Mouse (Mus musculus): ENCODE measurements at regions not wholly inside any gene's neighbourhood (a gene's known extent, or its start where the extent isn't known, plus 50 kb on each side); places are given as distances from the start of the nearest gene placed in this dataset.

DNA sequence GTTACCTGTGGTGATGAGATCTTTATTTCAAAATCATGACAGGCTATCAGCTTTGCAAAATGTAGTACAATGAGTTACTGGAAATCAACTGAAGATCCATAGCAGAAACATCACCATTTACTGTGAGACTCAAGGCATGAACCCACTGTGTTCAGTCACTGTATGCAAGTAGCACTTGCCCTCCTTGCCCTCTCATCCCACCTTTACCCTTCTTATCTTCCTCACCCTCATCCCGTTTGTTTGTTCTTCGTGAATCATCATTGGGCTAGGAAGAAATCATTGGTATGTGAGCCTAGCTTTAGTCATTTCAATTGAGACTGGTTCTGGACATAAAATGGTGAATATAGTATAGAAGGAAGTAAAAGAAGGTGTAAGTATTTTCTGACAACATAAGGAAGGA is 223.6 kb downstream of the Gm5447 start:
- H3K4me1 ChIP-seq: no peaks in the 10 kb centered on the region
- H3K9me3 ChIP-seq (replicated peaks): no peaks in the 10 kb centered on the region
- no peak for ATAC-seq

DNA sequence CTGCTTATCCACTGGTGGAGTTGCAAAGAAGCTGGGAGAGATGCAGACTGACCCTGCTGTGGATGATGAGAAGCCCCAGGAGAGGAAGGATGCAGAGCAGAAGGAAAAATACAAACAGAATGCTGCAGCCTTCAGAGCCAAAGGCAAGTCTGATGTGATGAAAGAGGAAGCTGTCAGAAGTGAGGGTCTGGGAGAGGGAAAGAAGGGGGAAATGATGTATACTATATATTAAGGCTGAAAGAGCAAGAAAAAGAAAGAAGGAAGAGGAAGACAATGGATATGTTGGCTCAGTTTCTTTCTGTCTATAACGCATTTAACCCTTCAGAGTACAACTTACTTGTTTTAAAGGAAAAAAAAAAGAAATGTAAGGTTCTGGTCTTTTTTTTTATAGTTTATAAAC is 225.4 kb downstream of the Gm5447 start:
- H3K27me3 ChIP-seq (replicated peaks): no peaks in the 10 kb centered on the region
- no peaks in the 10 kb centered on the region for H3K9me3 ChIP-seq (replicated peaks)
- WGBS (ENCODE audit: insufficient replicate concordance): 47% methylated on average over 1 of the region's 1 CpGs
- H3K4me2 ChIP-seq: no peak overlapping the region
- no peak overlapping the region for H3K27ac ChIP-seq
- no peaks in the 10 kb centered on the region for H3K36me3 ChIP-seq
- no peaks in the 10 kb centered on the region for H3K4me1 ChIP-seq
- H3K4me3 ChIP-seq: no peak overlapping the region
- no peak overlapping the region for H3K9ac ChIP-seq
- ATAC-seq: no peak

More for the DNA sequence above, 223.6 kb downstream of the Gm5447 start:
- Histone ChIP-seq H3K4me3 (no peak overlapping the region), H3K27me3 (replicated peaks) (no peaks in the 10 kb centered on the region), H3K9ac (no peak overlapping the region), H3K27ac (no peak overlapping the region), H3K4me2 (no peak overlapping the region), H3K36me3 (no peaks in the 10 kb centered on the region)
- 38% methylated on average over 2 of the region's 2 CpGs for WGBS (ENCODE audit: insufficient replicate concordance)

DNA sequence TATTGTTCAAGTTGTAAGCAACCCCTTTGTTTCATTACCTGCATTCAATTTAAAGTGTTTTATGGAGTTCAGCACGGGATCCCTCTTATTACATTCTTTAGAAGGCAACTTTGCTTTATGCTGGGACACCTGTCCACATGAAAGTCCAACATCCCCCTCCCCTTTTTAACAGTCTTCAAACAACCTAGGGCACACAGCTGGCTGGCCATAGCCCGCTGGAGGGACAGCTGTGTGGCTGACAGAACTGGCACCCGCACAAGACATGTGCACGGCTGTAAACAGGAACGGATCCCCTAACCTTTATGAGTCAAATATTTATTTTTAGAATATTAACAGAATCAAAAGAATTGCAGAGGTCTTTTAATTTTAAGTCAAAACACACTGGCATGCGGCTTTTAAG is 230.1 kb downstream of the Gm5447 start:
- H3K9ac ChIP-seq: no peak overlapping the region
- WGBS (ENCODE audit: insufficient replicate concordance): 65% methylated on average over 6 of the region's 6 CpGs
- ATAC-seq: no peak
- no peaks in the 10 kb centered on the region for H3K27me3 ChIP-seq (replicated peaks)
- H3K4me3 ChIP-seq: no peak overlapping the region
- no peak overlapping the region for H3K4me2 ChIP-seq
- no peak overlapping the region for H3K27ac ChIP-seq
- H3K9me3 ChIP-seq (replicated peaks): no peaks in the 10 kb centered on the region
- no peaks in the 10 kb centered on the region for H3K4me1 ChIP-seq
- H3K36me3 ChIP-seq: no peaks in the 10 kb centered on the region

DNA sequence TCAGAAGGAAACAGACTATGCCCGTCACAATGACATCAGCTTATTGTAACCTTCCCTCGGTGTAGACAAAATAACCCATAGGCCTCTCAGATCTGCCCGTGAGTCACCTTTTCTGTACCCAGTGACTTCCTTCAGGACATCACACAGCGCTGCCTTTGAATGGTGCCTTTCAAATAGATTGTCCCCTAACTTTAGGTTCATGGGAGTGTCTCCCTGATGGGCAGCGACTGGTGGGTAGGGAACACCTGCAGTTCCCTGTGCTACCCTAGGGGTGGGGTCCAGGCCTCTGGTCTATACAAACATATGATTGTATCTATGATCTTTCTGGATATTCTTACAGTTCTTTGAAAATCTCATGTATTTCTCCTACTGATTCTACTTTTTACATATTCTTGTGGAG is 232.4 kb downstream of the Gm5447 start:
- no peak for ATAC-seq
- no peaks in the 10 kb centered on the region for H3K9me3 ChIP-seq (replicated peaks)

DNA sequence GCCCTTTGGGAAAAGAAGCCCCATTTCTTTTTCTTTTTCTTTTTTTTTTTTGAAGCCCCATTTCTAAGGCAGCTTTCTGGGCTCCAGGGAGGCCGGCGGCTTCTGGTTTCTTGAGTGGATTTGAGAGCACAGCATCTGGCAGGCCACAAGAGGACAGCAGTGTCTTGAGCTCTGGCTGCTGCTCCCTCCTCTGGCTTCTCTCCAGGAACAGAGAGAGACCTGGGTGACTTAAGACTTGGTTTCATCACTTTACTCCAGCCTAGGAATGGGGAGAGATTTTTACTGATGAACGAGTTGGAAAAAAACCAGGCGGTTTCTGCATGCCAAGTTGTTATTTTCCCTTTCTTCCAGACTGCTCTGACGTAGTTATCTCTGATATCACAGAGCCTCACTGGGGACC is 233.7 kb downstream of the Gm5447 start:
- no peaks in the 10 kb centered on the region for H3K4me1 ChIP-seq
- no peak overlapping the region for H3K27ac ChIP-seq
- H3K9me3 ChIP-seq (replicated peaks): no peaks in the 10 kb centered on the region
- WGBS (ENCODE audit: insufficient replicate concordance): 40% methylated on average over 5 of the region's 5 CpGs
- H3K27me3 ChIP-seq (replicated peaks): no peaks in the 10 kb centered on the region
- H3K4me2 ChIP-seq: no peak overlapping the region
- H3K36me3 ChIP-seq: no peaks in the 10 kb centered on the region
- H3K4me3 ChIP-seq: no peak overlapping the region
- H3K9ac ChIP-seq: no peak overlapping the region
- ATAC-seq: no peak

More for the DNA sequence above, 232.4 kb downstream of the Gm5447 start:
- H3K27me3 ChIP-seq (replicated peaks): no peaks in the 10 kb centered on the region
- H3K27ac ChIP-seq: no peak overlapping the region
- H3K4me2 ChIP-seq: no peak overlapping the region
- no peak overlapping the region for H3K4me3 ChIP-seq
- H3K9ac ChIP-seq: no peak overlapping the region
- H3K36me3 ChIP-seq: no peaks in the 10 kb centered on the region
- H3K4me1 ChIP-seq: no peaks in the 10 kb centered on the region
- 51% methylated on average over 5 of the region's 5 CpGs for WGBS (ENCODE audit: insufficient replicate concordance)

DNA sequence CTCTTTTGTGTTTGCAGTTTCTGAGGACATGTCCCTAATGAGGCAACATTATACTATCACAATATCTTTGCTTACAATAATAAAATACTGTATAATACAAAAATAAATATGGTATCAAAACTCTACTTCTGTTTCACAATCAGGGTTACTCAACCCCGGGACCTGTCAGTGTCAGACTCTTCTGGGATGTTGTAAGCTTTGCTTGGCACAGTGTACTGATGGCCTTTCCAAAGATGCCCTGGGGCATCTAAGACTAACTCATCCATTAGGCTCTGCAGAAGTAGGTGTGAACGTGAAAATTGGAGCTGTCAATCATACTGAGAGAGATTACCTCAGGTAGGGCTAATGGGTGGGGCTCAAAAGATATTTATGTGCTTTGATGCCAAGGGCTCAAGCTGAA is 249.0 kb downstream of the Gm5447 start:
- Histone ChIP-seq H3K4me3 (no peak overlapping the region), H3K27ac (no peak overlapping the region), H3K4me1 (no peaks in the 10 kb centered on the region), H3K4me2 (no peak overlapping the region), H3K9me3 (replicated peaks) (no peaks in the 10 kb centered on the region), H3K27me3 (replicated peaks) (no peaks in the 10 kb centered on the region), H3K9ac (no peak overlapping the region), H3K36me3 (no peaks in the 10 kb centered on the region)
- 62% methylated on average over 2 of the region's 2 CpGs for WGBS (ENCODE audit: insufficient replicate concordance)
- no peak for ATAC-seq

DNA sequence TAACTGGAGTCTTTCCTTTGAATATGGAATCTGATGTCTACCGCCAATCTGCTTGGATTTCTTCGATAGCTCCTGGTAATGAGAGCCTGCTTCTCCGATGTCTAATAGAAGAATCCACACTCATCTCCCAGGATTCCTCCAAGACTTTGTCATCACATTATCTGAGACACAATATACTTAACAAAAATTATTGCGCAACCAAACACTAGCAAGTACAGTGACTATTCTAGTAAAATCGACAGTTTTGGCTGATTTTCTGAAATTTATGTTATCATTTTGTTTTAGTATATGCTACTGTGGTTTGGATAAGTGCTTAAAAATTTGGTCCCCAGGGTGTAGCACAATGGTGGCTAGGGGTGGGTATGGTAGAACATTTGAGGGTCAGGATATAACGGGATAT is 266.5 kb downstream of the Gm5447 start:
- Histone ChIP-seq H3K9me3 (replicated peaks) (no peaks in the 10 kb centered on the region), H3K4me1 (no peaks in the 10 kb centered on the region), H3K4me2 (no peak overlapping the region), H3K4me3 (no peak overlapping the region), H3K9ac (no peak overlapping the region), H3K27me3 (replicated peaks) (no peaks in the 10 kb centered on the region), H3K27ac (no peak overlapping the region), H3K36me3 (no peaks in the 10 kb centered on the region)
- 77% methylated on average over 6 of the region's 6 CpGs for WGBS (ENCODE audit: insufficient replicate concordance)
- ATAC-seq: no peak

DNA sequence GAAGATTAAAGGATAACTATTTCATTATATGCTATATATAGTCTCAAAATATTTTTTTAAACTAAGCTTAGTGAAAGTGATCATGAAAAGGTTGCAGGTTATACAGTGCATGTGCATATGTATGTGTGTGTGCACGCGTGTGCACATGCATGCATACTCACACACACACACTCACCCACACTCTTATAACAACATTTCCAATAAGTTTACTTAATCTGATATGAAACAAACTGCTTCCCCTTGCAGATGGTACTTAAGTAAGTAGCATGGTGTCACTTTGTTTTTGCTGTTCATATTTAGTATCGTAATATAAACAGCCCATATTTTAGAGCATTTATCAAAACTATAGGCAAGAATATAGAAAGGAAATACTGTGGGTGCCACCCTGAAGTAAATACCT is 275.0 kb downstream of the Gm5447 start:
- Histone ChIP-seq H3K9me3 (replicated peaks) (no peaks in the 10 kb centered on the region), H3K4me1 (no peaks in the 10 kb centered on the region), H3K36me3 (no peaks in the 10 kb centered on the region), H3K27ac (no peak overlapping the region), H3K4me2 (no peak overlapping the region), H3K4me3 (no peak overlapping the region), H3K9ac (no peak overlapping the region), H3K27me3 (replicated peaks) (no peaks in the 10 kb centered on the region)
- 90% methylated on average over 3 of the region's 3 CpGs for WGBS (ENCODE audit: insufficient replicate concordance)
- ATAC-seq: no peak

DNA sequence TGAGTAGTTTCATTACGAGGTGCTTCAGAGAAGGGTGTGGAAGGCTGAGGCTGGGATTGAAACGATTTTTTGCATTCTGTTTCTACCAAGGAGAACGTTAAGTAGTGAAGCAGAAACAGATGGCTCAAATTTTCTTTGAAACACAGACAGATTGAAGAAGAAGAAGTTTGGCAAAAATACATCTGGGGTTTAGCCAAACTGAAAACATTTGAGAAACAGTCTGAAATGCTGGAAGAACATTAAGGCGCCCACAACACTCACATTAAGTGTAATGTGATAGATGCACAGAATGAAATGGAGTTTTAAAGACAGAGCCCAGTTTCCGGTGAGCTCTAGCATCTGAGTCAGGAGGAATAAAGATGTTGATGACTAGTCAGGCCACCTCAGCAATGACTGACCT is 275.5 kb downstream of the Gm5447 start:
- no peaks in the 10 kb centered on the region for H3K27me3 ChIP-seq (replicated peaks)
- H3K9me3 ChIP-seq (replicated peaks): no peaks in the 10 kb centered on the region
- no peak for ATAC-seq
- H3K36me3 ChIP-seq: no peaks in the 10 kb centered on the region
- no peak overlapping the region for H3K9ac ChIP-seq
- H3K4me1 ChIP-seq: no peaks in the 10 kb centered on the region
- no peak overlapping the region for H3K4me3 ChIP-seq
- H3K4me2 ChIP-seq: no peak overlapping the region
- 63% methylated on average over 5 of the region's 5 CpGs for WGBS (ENCODE audit: insufficient replicate concordance)
- H3K27ac ChIP-seq: no peak overlapping the region

DNA sequence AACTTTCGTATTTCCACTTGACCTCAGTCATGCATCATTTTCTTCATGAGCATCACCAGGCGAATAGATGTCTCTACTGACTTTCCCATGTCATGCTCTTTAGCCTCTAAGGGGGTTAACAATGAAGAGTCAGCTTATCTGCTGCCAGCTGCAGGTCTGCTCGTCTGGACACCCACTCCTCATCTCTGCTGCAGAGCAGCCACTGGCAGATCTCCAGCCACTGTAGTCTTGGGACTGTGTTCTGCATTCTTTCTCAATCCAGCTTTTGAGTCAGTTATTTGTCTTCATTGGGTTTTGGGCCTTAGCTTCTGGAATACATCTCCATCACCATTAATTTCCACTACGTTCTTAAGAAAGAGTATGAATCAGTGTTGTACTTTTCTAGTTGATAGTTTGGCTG is 280.0 kb downstream of the Gm5447 start:
- Histone ChIP-seq H3K27ac (no peak overlapping the region), H3K4me3 (no peak overlapping the region), H3K9me3 (replicated peaks) (no peaks in the 10 kb centered on the region), H3K9ac (no peak overlapping the region), H3K4me1 (no peaks in the 10 kb centered on the region), H3K36me3 (no peaks in the 10 kb centered on the region), H3K27me3 (replicated peaks) (no peaks in the 10 kb centered on the region), H3K4me2 (no peak overlapping the region)
- WGBS (ENCODE audit: insufficient replicate concordance): 55% methylated on average over 4 of the region's 4 CpGs
- ATAC-seq: no peak

DNA sequence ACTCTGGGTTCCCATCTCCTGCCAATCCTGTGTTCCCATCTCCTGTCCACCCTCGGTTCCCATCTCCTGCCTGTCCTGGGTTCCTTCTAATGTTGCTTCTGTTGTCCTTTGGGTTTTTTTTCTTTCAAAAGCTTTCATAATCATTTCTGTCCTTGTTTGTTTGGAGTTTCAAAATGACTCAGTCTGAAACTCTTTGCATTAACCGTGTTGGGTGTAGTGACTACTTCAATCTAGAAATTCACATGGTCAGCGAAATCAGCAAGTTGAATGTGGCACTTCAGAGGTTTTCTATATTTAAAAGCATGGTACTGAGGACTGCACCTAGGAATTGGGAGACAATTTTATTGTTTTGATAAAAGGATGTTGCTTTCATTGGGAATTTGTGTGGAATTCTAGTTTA is 280.7 kb downstream of the Gm5447 start:
- H3K27me3 ChIP-seq (replicated peaks): no peaks in the 10 kb centered on the region
- H3K4me3 ChIP-seq: no peak overlapping the region
- no peak overlapping the region for H3K9ac ChIP-seq
- ATAC-seq: no peak
- no peak overlapping the region for H3K27ac ChIP-seq
- WGBS (ENCODE audit: insufficient replicate concordance): 69% methylated on average over 3 of the region's 3 CpGs
- H3K4me2 ChIP-seq: no peak overlapping the region
- H3K36me3 ChIP-seq: no peaks in the 10 kb centered on the region
- H3K4me1 ChIP-seq: no peaks in the 10 kb centered on the region
- no peaks in the 10 kb centered on the region for H3K9me3 ChIP-seq (replicated peaks)

DNA sequence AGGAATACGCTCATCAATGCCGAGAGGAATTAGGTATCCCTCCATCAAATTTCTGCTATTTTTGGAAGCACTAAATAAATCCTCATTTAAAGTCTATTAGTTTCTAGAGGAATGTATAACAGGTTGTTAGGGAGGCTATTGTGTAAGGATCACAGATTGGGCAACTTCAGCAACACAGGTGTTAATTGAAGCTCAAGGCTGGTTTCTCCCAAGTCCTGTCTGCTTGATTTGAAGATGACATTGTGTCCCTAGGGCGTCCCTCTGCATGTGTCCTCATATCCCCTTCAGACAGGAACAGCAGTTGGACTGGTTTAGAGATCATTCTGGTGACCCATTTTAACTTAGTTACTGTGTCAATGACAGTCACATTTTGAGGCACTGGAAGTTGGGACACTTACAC is 281.5 kb downstream of the Gm5447 start:
- Histone ChIP-seq H3K4me2 (no peak overlapping the region), H3K4me3 (no peak overlapping the region), H3K27me3 (replicated peaks) (no peaks in the 10 kb centered on the region), H3K4me1 (no peaks in the 10 kb centered on the region), H3K9me3 (replicated peaks) (no peaks in the 10 kb centered on the region), H3K9ac (no peak overlapping the region), H3K36me3 (no peaks in the 10 kb centered on the region), H3K27ac (no peak overlapping the region)
- WGBS (ENCODE audit: insufficient replicate concordance): 70% methylated on average over 3 of the region's 3 CpGs
- ATAC-seq: no peak

DNA sequence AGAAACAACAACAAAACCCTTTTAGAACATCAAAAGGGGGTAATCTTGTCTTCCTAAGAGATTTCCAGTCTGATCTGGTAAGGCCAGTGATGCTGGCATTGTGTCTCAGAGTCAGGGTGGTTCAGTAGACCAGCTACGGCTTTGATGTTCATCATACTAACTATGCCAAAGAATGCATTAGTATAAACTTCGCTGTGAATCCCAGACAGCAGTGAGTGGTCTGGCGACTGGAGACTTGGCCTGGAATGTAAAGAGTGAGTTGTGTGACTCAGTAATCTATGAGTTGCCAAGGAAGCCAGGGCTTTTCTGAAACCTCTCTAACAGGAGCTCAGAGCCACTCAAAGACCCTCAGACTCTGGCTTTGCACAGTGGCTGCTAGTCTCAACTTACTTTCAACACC is 288.1 kb upstream of the Foxq1 start:
- no peak overlapping the region for H3K4me2 ChIP-seq
- 50% methylated on average over 3 of the region's 3 CpGs for WGBS (ENCODE audit: insufficient replicate concordance)
- H3K27me3 ChIP-seq (replicated peaks): no peaks in the 10 kb centered on the region
- H3K27ac ChIP-seq: no peak overlapping the region
- no peaks in the 10 kb centered on the region for H3K36me3 ChIP-seq
- H3K4me3 ChIP-seq: no peak overlapping the region
- H3K9ac ChIP-seq: no peak overlapping the region
- no peaks in the 10 kb centered on the region for H3K4me1 ChIP-seq
- no peaks in the 10 kb centered on the region for H3K9me3 ChIP-seq (replicated peaks)
- no peak for ATAC-seq
